Mouse (Mus musculus): Measurements from ENCODE around the gene Tubb4a. TPM values are rescaled to one million over a fixed set of nuclear protein-coding genes. Genes with fewer than 3 reads are reported as not detected.

The Tubb4a gene
- polyA plus RNA-seq, 1 experiment: 1.7 TPM

- Histone ChIP-seq H3K27ac (ENCODE audit: insufficient read depth, low read length) (no peak overlapping the region), H3K4me1 (ENCODE audit: control insufficient read depth, insufficient read depth, low read length) (no peaks in the 10 kb centered on the region), H3K4me3 (ENCODE audit: insufficient read depth, low read length) (no peak overlapping the region)
- TF ChIP-seq POLR2A (IDR thresholded peaks at IDR 0.05; ENCODE audit: low read depth, low read length) (no peak), CTCF (IDR thresholded peaks at IDR 0.05; ENCODE audit: borderline replicate concordance, insufficient read depth, low read length) (no peak)
These were observed 6.2 kb downstream of the Tubb4a start for GRCm38 (mm10) chr17:57081234-57081842.

- Histone ChIP-seq H3K27ac (ENCODE audit: insufficient read depth, low read length) (no peak overlapping the region), H3K4me3 (ENCODE audit: insufficient read depth, low read length) (no peak overlapping the region)
- TF ChIP-seq CTCF (IDR thresholded peaks at IDR 0.05; ENCODE audit: borderline replicate concordance, insufficient read depth, low read length) (no peak), POLR2A (IDR thresholded peaks at IDR 0.05; ENCODE audit: low read depth, low read length) (no peak)
These were observed 7.7 kb downstream of the Tubb4a start for GRCm38 (mm10) chr17:57079919-57080318.

GRCm38 (mm10) chr17:57078336-57078735 is 9.2 kb downstream of the Tubb4a start, which contains the start of gene Dennd1c:
Dennd1c (minus strand) TSS chr17:57078514.
- Histone ChIP-seq H3K27ac (ENCODE audit: insufficient read depth, low read length) (no peak within 1 kb of the TSS), H3K4me3 (ENCODE audit: insufficient read depth, low read length) (no peak within 1 kb of the TSS), H3K4me1 (ENCODE audit: control insufficient read depth, insufficient read depth, low read length) (no peaks in the 10 kb centered on the region)
- no peak for TF ChIP-seq POLR2A (IDR thresholded peaks at IDR 0.05; ENCODE audit: low read depth, low read length)

More at GRCm38 (mm10) chr17:57079919-57080318, 7.7 kb downstream of the Tubb4a start:
- H3K4me1 ChIP-seq (ENCODE audit: control insufficient read depth, insufficient read depth, low read length): no peaks in the 10 kb centered on the region

- Histone ChIP-seq H3K4me1 (ENCODE audit: control insufficient read depth, insufficient read depth, low read length) (no peaks in the 10 kb centered on the region), H3K27ac (ENCODE audit: insufficient read depth, low read length) (no peak overlapping the region), H3K4me3 (ENCODE audit: insufficient read depth, low read length) (no peak overlapping the region)
- TF ChIP-seq POLR2A (IDR thresholded peaks at IDR 0.05; ENCODE audit: low read depth, low read length) (no peak), CTCF (IDR thresholded peaks at IDR 0.05; ENCODE audit: borderline replicate concordance, insufficient read depth, low read length) (no peak)
These were observed 10.7 kb downstream of the Tubb4a start for GRCm38 (mm10) chr17:57076916-57077315.

- TF ChIP-seq POLR2A (IDR thresholded peaks at IDR 0.05; ENCODE audit: low read depth, low read length) (no peak), CTCF (IDR thresholded peaks at IDR 0.05; ENCODE audit: borderline replicate concordance, insufficient read depth, low read length) (no peak)
- H3K4me3 ChIP-seq (ENCODE audit: insufficient read depth, low read length): no peak overlapping the region
These were observed 16.9 kb downstream of the Tubb4a start for GRCm38 (mm10) chr17:57070699-57071098.

GRCm38 (mm10) chr17:57070272-57070671 is 17.3 kb downstream of the Tubb4a start:
- TF ChIP-seq POLR2A (IDR thresholded peaks at IDR 0.05; ENCODE audit: low read depth, low read length) (no peak), CTCF (IDR thresholded peaks at IDR 0.05; ENCODE audit: borderline replicate concordance, insufficient read depth, low read length) (no peak)
- no peaks in the 10 kb centered on the region for H3K4me1 ChIP-seq (ENCODE audit: control insufficient read depth, insufficient read depth, low read length)
- H3K27ac ChIP-seq (ENCODE audit: insufficient read depth, low read length): no peak overlapping the region
- no peak overlapping the region for H3K4me3 ChIP-seq (ENCODE audit: insufficient read depth, low read length)

More at GRCm38 (mm10) chr17:57070699-57071098, 16.9 kb downstream of the Tubb4a start:
- Histone ChIP-seq H3K4me1 (ENCODE audit: control insufficient read depth, insufficient read depth, low read length) (no peaks in the 10 kb centered on the region), H3K27ac (ENCODE audit: insufficient read depth, low read length) (no peak overlapping the region)

- Histone ChIP-seq H3K4me3 (ENCODE audit: insufficient read depth, low read length) (no peak overlapping the region), H3K27ac (ENCODE audit: insufficient read depth, low read length) (no peak overlapping the region), H3K4me1 (ENCODE audit: control insufficient read depth, insufficient read depth, low read length) (no peaks in the 10 kb centered on the region)
- TF ChIP-seq POLR2A (IDR thresholded peaks at IDR 0.05; ENCODE audit: low read depth, low read length) (no peak), CTCF (IDR thresholded peaks at IDR 0.05; ENCODE audit: borderline replicate concordance, insufficient read depth, low read length) (no peak)
These were observed 20.7 kb downstream of the Tubb4a start for GRCm38 (mm10) chr17:57066908-57067307.

GRCm38 (mm10) chr17:57063031-57063430 is 24.6 kb downstream of the Tubb4a start:
- Histone ChIP-seq H3K27ac (ENCODE audit: insufficient read depth, low read length) (no peak overlapping the region), H3K4me1 (ENCODE audit: control insufficient read depth, insufficient read depth, low read length) (no peaks in the 10 kb centered on the region), H3K4me3 (ENCODE audit: insufficient read depth, low read length) (no peak overlapping the region)
- no peak for TF ChIP-seq POLR2A (IDR thresholded peaks at IDR 0.05; ENCODE audit: low read depth, low read length)
- TF ChIP-seq CTCF (IDR thresholded peaks at IDR 0.05; ENCODE audit: borderline replicate concordance, insufficient read depth, low read length): no peak

- Histone ChIP-seq H3K4me1 (ENCODE audit: control insufficient read depth, insufficient read depth, low read length) (no peaks in the 10 kb centered on the region), H3K27ac (ENCODE audit: insufficient read depth, low read length) (no peak overlapping the region), H3K4me3 (ENCODE audit: insufficient read depth, low read length) (no peak overlapping the region)
- TF ChIP-seq POLR2A (IDR thresholded peaks at IDR 0.05; ENCODE audit: low read depth, low read length): no peak
- no peak for TF ChIP-seq CTCF (IDR thresholded peaks at IDR 0.05; ENCODE audit: borderline replicate concordance, insufficient read depth, low read length)
These were observed 25.0 kb downstream of the Tubb4a start for GRCm38 (mm10) chr17:57062548-57062947.

- TF ChIP-seq CTCF (IDR thresholded peaks at IDR 0.05; ENCODE audit: borderline replicate concordance, insufficient read depth, low read length): no peak
- TF ChIP-seq POLR2A (IDR thresholded peaks at IDR 0.05; ENCODE audit: low read depth, low read length): no peak
- Histone ChIP-seq H3K27ac (ENCODE audit: insufficient read depth, low read length) (no peak overlapping the region), H3K4me1 (ENCODE audit: control insufficient read depth, insufficient read depth, low read length) (no peaks in the 10 kb centered on the region), H3K4me3 (ENCODE audit: insufficient read depth, low read length) (no peak overlapping the region)
These were observed 25.5 kb downstream of the Tubb4a start for GRCm38 (mm10) chr17:57062011-57062521.
